Mouse (Mus musculus) kidney, adult 18-20 months (tissue): ENCODE measurements around the gene Abcg8.

ENCODE experiments used
- DNase-seq: peaks from one replicate; pipeline ENCODE4 v3.0.0; 2021

Gene Abcg8

GRCm38 (mm10) chr17:84716252-84716872 lies 40.3 kb downstream of the Abcg8 start:
- no peak for DNase-seq

GRCm38 (mm10) chr17:84717416-84717815 lies 41.3 kb downstream of the Abcg8 start:
- no peak for DNase-seq

- DNase-seq: no peak
Observed at GRCm38 (mm10) chr17:84719105-84719504, 43.0 kb downstream of the Abcg8 start.

- no peak for DNase-seq
Observed at GRCm38 (mm10) chr17:84724028-84724427, 47.9 kb downstream of the Abcg8 start.

- DNase-seq: no peak
Observed at GRCm38 (mm10) chr17:84725163-84725562, 49.1 kb downstream of the Abcg8 start.

GRCm38 (mm10) chr17:84728201-84728911 lies 52.3 kb downstream of the Abcg8 start:
- no peak for DNase-seq

- DNase-seq: no peak
Observed at GRCm38 (mm10) chr17:84729140-84729539, 53.0 kb downstream of the Abcg8 start.

GRCm38 (mm10) chr17:84731361-84731760 lies 55.3 kb downstream of the Abcg8 start:
- no peak for DNase-seq

GRCm38 (mm10) chr17:84732612-84733011 lies 56.5 kb downstream of the Abcg8 start:
- no peak for DNase-seq

GRCm38 (mm10) chr17:84736719-84737118 lies 60.6 kb downstream of the Abcg8 start:
- DNase-seq: no peak

GRCm38 (mm10) chr17:84738073-84738797 lies 62.1 kb downstream of the Abcg8 start:
- DNase-seq: no peak

GRCm38 (mm10) chr17:84744256-84744655 lies 68.2 kb downstream of the Abcg8 start:
- no peak for DNase-seq

- no peak for DNase-seq
Observed at GRCm38 (mm10) chr17:84745001-84745400, 68.9 kb downstream of the Abcg8 start.

- DNase-seq: no peak
Observed at GRCm38 (mm10) chr17:84747212-84747611, 71.1 kb downstream of the Abcg8 start.

- no peak for DNase-seq
Observed at GRCm38 (mm10) chr17:84748152-84748682, 72.1 kb downstream of the Abcg8 start.

- DNase-seq: no peak
Observed at GRCm38 (mm10) chr17:84749297-84749696, 73.2 kb downstream of the Abcg8 start.
